Mouse (Mus musculus): Measurements from ENCODE around the gene Cabin1. TPM values are rescaled to one million over a fixed set of nuclear protein-coding genes. Genes with fewer than 3 reads are reported as not detected.

Cabin1 gene
- polyA plus RNA-seq, 1 experiment from 2014 or later: 30.7 TPM

- no peak overlapping the region for H3K4me3 ChIP-seq (ENCODE audit: low read depth, low read length)
- H3K27me3 ChIP-seq (ENCODE audit: control insufficient read depth, insufficient read depth, low read length): no peaks in the 10 kb centered on the region
- no peak overlapping the region for H3K4me2 ChIP-seq (ENCODE audit: low read depth, severe bottlenecking)
- ATAC-seq (ENCODE audit: insufficient number of reproducible peaks, low FRiP score, low TSS enrichment, low read depth) (no peak), DNase-seq (ENCODE audit: low spot score) (no peak)
- H3K36me3 ChIP-seq (ENCODE audit: control insufficient read depth, insufficient read depth, low read length): no peaks in the 10 kb centered on the region
- WGBS: 69% methylated on average over 3 of the region's 3 CpGs
- H3K27ac ChIP-seq (replicated peaks; ENCODE audit: low read depth, low read length): no peak overlapping the region
- no peaks in the 10 kb centered on the region for H3K4me1 ChIP-seq (ENCODE audit: control insufficient read depth, insufficient read depth, low read length)
- no peak overlapping the region for H3K9ac ChIP-seq (ENCODE audit: low read length)
- H3K9me3 ChIP-seq (ENCODE audit: control insufficient read depth, low read length): no peaks in the 10 kb centered on the region
Observed at GRCm38 (mm10) chr10:75626991-75627390, 137.2 kb downstream of the Cabin1 start.

GRCm38 (mm10) chr10:75625920-75626319, 138.2 kb downstream of the Cabin1 start:
- Histone ChIP-seq H3K4me2 (ENCODE audit: low read depth, severe bottlenecking) (no peak overlapping the region), H3K9ac (ENCODE audit: low read length) (no peak overlapping the region), H3K27ac (replicated peaks; ENCODE audit: low read depth, low read length) (no peak overlapping the region), H3K27me3 (ENCODE audit: control insufficient read depth, insufficient read depth, low read length) (no peaks in the 10 kb centered on the region), H3K4me3 (ENCODE audit: low read depth, low read length) (no peak overlapping the region), H3K36me3 (ENCODE audit: control insufficient read depth, insufficient read depth, low read length) (no peaks in the 10 kb centered on the region), H3K4me1 (ENCODE audit: control insufficient read depth, insufficient read depth, low read length) (no peaks in the 10 kb centered on the region), H3K9me3 (ENCODE audit: control insufficient read depth, low read length) (no peaks in the 10 kb centered on the region)
- ATAC-seq (ENCODE audit: insufficient number of reproducible peaks, low FRiP score, low TSS enrichment, low read depth) (no peak), DNase-seq (ENCODE audit: low spot score) (no peak)
- 61% methylated on average over 6 of the region's 6 CpGs for WGBS

DNA sequence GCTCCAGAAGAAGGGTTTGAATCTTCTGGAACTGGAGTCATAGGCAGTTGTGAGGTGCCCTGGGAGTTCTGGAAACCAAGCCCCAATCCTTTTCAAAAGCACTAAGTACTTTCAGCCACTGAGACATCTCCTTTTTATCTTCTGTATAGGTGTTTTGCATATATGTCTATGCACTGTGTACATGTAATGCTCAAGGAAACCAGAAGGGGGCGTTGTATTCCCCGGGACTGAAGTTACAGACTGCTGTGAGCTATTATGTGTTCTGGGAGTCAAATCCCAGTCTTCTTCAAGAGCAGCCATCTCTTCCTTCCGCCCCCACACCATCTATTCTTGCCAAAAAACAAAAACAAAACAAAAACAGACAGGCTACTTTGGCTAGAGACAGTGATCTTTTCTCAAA, 143.3 kb downstream of the Cabin1 start:
- DNase-seq (ENCODE audit: low spot score) (no peak), ATAC-seq (ENCODE audit: insufficient number of reproducible peaks, low FRiP score, low TSS enrichment, low read depth) (no peak)
- no peak overlapping the region for H3K9ac ChIP-seq (ENCODE audit: low read length)
- no peak overlapping the region for H3K27ac ChIP-seq (replicated peaks; ENCODE audit: low read depth, low read length)
- no peak overlapping the region for H3K4me3 ChIP-seq (ENCODE audit: low read depth, low read length)
- H3K27me3 ChIP-seq (ENCODE audit: control insufficient read depth, insufficient read depth, low read length): no peaks in the 10 kb centered on the region
- WGBS: 55% methylated on average over 3 of the region's 3 CpGs
- no peak overlapping the region for H3K4me2 ChIP-seq (ENCODE audit: low read depth, severe bottlenecking)
- H3K36me3 ChIP-seq (ENCODE audit: control insufficient read depth, insufficient read depth, low read length): no peaks in the 10 kb centered on the region
- no peaks in the 10 kb centered on the region for H3K9me3 ChIP-seq (ENCODE audit: control insufficient read depth, low read length)
- no peaks in the 10 kb centered on the region for H3K4me1 ChIP-seq (ENCODE audit: control insufficient read depth, insufficient read depth, low read length)

GRCm38 (mm10) chr10:75616044-75616443, 148.1 kb downstream of the Cabin1 start:
- H3K9ac ChIP-seq (ENCODE audit: low read length): no peak overlapping the region
- DNase-seq (ENCODE audit: low spot score): no peak
- 93% methylated on average over 4 of the region's 4 CpGs for WGBS

GRCm38 (mm10) chr10:75610486-75610885, 153.7 kb downstream of the Cabin1 start:
- Histone ChIP-seq H3K27me3 (ENCODE audit: control insufficient read depth, insufficient read depth, low read length) (no peaks in the 10 kb centered on the region), H3K4me3 (ENCODE audit: low read depth, low read length) (no peak overlapping the region), H3K9me3 (ENCODE audit: control insufficient read depth, low read length) (no peaks in the 10 kb centered on the region), H3K4me1 (ENCODE audit: control insufficient read depth, insufficient read depth, low read length) (no peaks in the 10 kb centered on the region), H3K4me2 (ENCODE audit: low read depth, severe bottlenecking) (no peak overlapping the region), H3K9ac (ENCODE audit: low read length) (no peak overlapping the region), H3K36me3 (ENCODE audit: control insufficient read depth, insufficient read depth, low read length) (no peaks in the 10 kb centered on the region), H3K27ac (replicated peaks; ENCODE audit: low read depth, low read length) (no peak overlapping the region)
- ATAC-seq (ENCODE audit: insufficient number of reproducible peaks, low FRiP score, low TSS enrichment, low read depth): no peak
- no peak for DNase-seq (ENCODE audit: low spot score)
- 53% methylated on average over 7 of the region's 7 CpGs for WGBS

More at GRCm38 (mm10) chr10:75616044-75616443, 148.1 kb downstream of the Cabin1 start:
- no peaks in the 10 kb centered on the region for H3K9me3 ChIP-seq (ENCODE audit: control insufficient read depth, low read length)
- no peak overlapping the region for H3K27ac ChIP-seq (replicated peaks; ENCODE audit: low read depth, low read length)
- H3K4me1 ChIP-seq (ENCODE audit: control insufficient read depth, insufficient read depth, low read length): no peaks in the 10 kb centered on the region
- H3K36me3 ChIP-seq (ENCODE audit: control insufficient read depth, insufficient read depth, low read length): no peaks in the 10 kb centered on the region
- no peak for ATAC-seq (ENCODE audit: insufficient number of reproducible peaks, low FRiP score, low TSS enrichment, low read depth)
- H3K27me3 ChIP-seq (ENCODE audit: control insufficient read depth, insufficient read depth, low read length): no peaks in the 10 kb centered on the region
- no peak overlapping the region for H3K4me2 ChIP-seq (ENCODE audit: low read depth, severe bottlenecking)
- no peak overlapping the region for H3K4me3 ChIP-seq (ENCODE audit: low read depth, low read length)

GRCm38 (mm10) chr10:75608975-75609374, 155.2 kb downstream of the Cabin1 start:
- Histone ChIP-seq H3K9ac (ENCODE audit: low read length) (no peak overlapping the region), H3K27ac (replicated peaks; ENCODE audit: low read depth, low read length) (no peak overlapping the region), H3K4me2 (ENCODE audit: low read depth, severe bottlenecking) (no peak overlapping the region), H3K4me1 (ENCODE audit: control insufficient read depth, insufficient read depth, low read length) (no peaks in the 10 kb centered on the region), H3K36me3 (ENCODE audit: control insufficient read depth, insufficient read depth, low read length) (no peaks in the 10 kb centered on the region), H3K4me3 (ENCODE audit: low read depth, low read length) (no peak overlapping the region), H3K9me3 (ENCODE audit: control insufficient read depth, low read length) (no peaks in the 10 kb centered on the region), H3K27me3 (ENCODE audit: control insufficient read depth, insufficient read depth, low read length) (no peaks in the 10 kb centered on the region)
- DNase-seq (ENCODE audit: low spot score): no peak
- no peak for ATAC-seq (ENCODE audit: insufficient number of reproducible peaks, low FRiP score, low TSS enrichment, low read depth)
- 92% methylated on average over 11 of the region's 11 CpGs for WGBS

DNA sequence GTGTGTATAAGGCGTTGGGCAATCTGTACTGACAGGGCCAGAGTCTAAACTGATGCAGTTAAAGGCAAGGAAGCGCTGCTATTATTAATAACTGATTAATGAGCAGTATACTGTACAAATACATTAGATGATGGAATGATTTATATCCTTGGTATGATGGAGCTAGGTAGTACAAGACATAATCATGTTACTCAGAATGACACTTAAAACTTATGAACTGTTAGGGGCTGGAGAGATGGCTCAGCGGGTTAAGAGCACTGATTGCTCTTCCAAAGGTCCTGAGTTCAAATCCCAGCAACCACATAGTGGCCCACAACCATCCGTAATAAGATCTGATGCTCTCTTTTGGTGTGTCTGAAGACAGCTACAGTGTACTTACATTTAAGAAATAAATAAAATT, 156.9 kb downstream of the Cabin1 start:
- 90% methylated on average over 4 of the region's 4 CpGs for WGBS

GRCm38 (mm10) chr10:75605162-75605846, 158.8 kb downstream of the Cabin1 start:
- ATAC-seq (ENCODE audit: insufficient number of reproducible peaks, low FRiP score, low TSS enrichment, low read depth): no peak
- H3K9ac ChIP-seq (ENCODE audit: low read length): no peak overlapping the region

More for the DNA sequence above, 156.9 kb downstream of the Cabin1 start:
- H3K4me3 ChIP-seq (ENCODE audit: low read depth, low read length): no peak overlapping the region
- H3K9me3 ChIP-seq (ENCODE audit: control insufficient read depth, low read length): no peaks in the 10 kb centered on the region
- H3K27ac ChIP-seq (replicated peaks; ENCODE audit: low read depth, low read length): no peak overlapping the region
- no peak overlapping the region for H3K4me2 ChIP-seq (ENCODE audit: low read depth, severe bottlenecking)
- H3K27me3 ChIP-seq (ENCODE audit: control insufficient read depth, insufficient read depth, low read length): no peaks in the 10 kb centered on the region
- no peaks in the 10 kb centered on the region for H3K4me1 ChIP-seq (ENCODE audit: control insufficient read depth, insufficient read depth, low read length)
- H3K9ac ChIP-seq (ENCODE audit: low read length): no peak overlapping the region
- ATAC-seq (ENCODE audit: insufficient number of reproducible peaks, low FRiP score, low TSS enrichment, low read depth) (no peak), DNase-seq (ENCODE audit: low spot score) (no peak)
- H3K36me3 ChIP-seq (ENCODE audit: control insufficient read depth, insufficient read depth, low read length): no peaks in the 10 kb centered on the region

More at GRCm38 (mm10) chr10:75605162-75605846, 158.8 kb downstream of the Cabin1 start:
- DNase-seq (ENCODE audit: low spot score): no peak
- H3K27ac ChIP-seq (replicated peaks; ENCODE audit: low read depth, low read length): no peak overlapping the region
- H3K9me3 ChIP-seq (ENCODE audit: control insufficient read depth, low read length): no peaks in the 10 kb centered on the region
- no peak overlapping the region for H3K4me3 ChIP-seq (ENCODE audit: low read depth, low read length)
- no peak overlapping the region for H3K4me2 ChIP-seq (ENCODE audit: low read depth, severe bottlenecking)
- H3K36me3 ChIP-seq (ENCODE audit: control insufficient read depth, insufficient read depth, low read length): no peaks in the 10 kb centered on the region
- WGBS: 46% methylated on average over 11 of the region's 11 CpGs
- no peaks in the 10 kb centered on the region for H3K4me1 ChIP-seq (ENCODE audit: control insufficient read depth, insufficient read depth, low read length)
- no peaks in the 10 kb centered on the region for H3K27me3 ChIP-seq (ENCODE audit: control insufficient read depth, insufficient read depth, low read length)
